Mouse (Mus musculus): Measurements from ENCODE around the gene Zfp422.
"Not testable (repeated sequence)": the region's sequence is repeated elsewhere in the genome, so short reads cannot be mapped to it uniquely, and the experiment has no call there.

Zfp422 gene

DNA sequence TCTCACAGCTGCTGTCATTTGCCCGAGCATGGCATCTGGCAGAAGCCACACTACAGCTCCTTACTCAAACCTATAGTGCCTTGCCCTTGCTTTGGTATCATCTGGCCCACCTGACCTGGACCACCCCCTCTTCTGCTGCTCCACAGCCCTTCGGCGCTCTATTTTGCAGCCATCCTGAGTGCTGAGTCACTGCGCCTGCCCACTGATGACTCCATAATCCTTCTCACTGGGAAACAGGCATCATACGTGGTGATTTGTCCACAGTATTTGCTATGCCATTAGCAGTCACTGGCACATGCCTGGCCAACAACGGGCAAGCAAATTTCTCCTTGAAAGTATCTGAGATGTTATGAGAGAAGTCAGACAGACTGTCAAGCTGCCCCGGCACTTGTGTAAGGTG, 21.0 kb upstream of the Zfp422 start:
- no peak for DNase-seq (ENCODE audit: low spot score in 2 of 2)

DNA sequence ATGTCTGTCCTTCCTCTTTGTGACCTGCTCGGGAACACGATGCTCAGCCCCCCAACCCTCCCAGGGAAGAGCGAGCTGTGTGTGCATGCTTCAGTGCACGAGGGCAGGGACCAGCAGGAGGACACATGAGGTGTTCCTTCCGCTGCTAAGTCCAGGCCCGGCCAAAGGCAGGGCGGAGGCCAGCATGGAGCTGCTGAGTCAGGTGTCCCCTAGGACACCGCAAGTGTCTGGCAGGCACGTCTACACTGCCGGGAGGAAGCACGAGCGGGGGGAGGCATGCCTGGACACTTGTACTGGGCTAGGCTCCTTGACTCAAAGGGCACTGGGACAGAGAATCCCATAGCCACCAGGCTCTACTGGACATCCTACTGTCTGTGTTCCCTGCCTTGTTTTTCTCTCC, 19.0 kb upstream of the Zfp422 start:
- no peak for DNase-seq (ENCODE audit: low spot score in 2 of 2)

DNA sequence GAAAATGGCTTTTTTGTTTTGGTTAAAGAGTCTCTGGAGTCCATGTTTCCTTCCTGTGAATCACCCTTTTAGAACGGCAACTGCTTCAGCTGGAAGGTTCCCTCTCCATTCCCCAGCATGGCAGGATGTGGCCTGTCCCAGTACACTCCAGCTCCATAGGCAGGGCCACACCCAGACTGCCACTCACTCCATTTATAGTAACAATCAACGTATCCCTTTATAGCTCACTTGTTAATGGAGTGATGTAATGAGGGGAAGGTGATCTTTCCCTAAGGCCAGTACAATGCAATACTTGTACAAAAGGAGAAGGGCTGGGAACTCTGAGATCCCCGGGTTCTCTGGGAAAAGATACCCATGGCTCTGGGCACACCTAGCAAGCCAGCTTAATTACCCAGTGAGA, 15.5 kb upstream of the Zfp422 start:
- no peak for DNase-seq (ENCODE audit: low spot score in 2 of 2)

DNA sequence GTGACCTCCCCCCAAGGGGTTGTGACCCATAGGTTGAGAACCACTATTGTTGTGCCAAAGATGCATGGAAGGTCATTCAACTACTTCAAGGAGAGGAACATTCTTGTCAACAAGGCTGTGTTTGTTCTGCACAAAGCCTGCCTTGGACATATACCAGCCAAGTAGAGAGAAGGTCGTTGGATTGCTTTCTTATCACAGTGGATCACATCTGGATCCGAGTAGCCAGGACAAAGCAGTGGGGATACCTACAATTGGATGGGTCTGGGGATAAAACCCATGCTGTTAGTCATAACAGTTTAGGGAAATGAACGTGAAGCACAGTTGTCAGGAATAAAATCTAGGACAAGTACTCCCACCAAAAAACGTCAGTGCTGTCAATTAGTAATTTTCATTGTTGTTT, 15.1 kb upstream of the Zfp422 start:
- DNase-seq (ENCODE audit: low spot score in 2 of 2): no peak

DNA sequence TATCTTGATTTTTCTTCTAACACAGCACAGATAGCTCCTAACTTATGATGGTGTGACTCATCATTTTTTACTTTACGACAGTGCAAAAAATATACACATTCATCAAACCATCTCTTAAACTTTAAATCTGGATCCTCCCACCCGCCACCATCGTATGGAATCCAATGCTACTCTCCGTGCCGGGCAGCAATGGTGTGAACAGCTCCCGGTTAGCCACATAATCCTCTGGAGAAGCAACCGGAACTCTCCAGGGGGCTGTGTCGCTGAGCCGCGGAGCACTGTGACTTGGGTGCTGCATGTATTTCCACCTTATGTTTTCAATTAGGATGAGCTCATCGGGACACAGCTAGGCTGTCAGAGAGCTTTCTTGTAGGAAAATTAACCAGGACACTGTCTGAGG, 14.1 kb upstream of the Zfp422 start:
- DNase-seq (ENCODE audit: low spot score in 2 of 2): no peak

DNA sequence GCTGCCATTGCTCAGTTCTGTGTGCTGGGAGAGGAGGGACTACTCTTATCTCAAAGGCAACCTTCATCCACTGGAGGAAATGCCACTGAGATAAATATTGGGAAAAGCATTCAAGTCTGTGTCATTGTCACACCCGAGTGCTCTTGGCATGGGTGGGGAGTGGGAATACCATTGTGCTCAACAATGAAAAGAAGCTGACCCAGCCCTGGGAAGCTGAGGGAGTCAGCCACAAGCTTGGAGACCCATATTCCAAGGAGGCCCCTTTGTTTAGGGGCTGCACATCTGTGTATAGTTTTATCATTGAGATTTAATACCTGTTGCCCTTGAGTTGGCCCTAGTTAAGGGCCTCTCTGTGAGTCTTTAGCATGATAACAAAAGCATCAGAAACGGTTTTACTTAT, 10.9 kb upstream of the Zfp422 start:
- no peak for DNase-seq (ENCODE audit: low spot score in 2 of 2)

DNA sequence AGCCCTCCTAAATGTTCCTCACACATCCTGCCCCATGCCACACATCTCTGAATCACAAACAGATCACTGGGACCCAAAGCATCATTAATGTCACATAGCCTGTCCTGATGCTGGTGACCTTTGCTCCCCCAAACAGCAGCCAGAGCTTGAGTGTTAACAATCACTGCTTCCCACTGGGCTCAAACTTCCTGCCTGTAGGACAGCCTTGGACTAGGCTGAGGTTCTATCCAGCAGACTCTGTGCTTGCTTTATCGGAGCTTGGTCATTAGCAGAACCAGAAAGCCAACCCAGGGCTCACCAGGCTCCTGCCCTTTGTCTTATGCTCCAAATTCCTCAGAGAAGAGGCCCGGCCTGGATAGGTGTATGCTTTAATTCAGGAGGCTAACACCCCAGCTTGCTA, 10.1 kb upstream of the Zfp422 start:
- DNase-seq (ENCODE audit: low spot score in 2 of 2): no peak

DNA sequence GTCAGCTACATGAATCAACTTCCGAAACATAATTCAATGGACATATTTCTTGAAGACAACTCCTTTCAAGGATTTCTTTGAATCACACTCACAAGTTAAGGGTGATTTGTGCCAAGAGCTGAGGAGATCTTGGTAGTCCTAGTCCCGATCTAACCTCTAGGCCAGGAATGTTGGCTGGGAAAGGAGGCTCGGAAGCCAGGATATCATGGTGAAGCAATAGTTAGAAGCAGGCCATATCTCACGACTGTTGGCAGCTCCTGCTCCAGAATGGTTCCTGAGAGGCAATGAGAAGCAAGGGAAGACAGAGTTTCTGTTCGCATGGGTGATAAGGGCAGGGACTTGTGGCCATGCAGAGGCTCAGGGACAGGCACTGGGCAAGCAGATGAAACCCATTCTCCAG, 8.7 kb upstream of the Zfp422 start:
- no peak for DNase-seq (ENCODE audit: low spot score in 2 of 2)

DNA sequence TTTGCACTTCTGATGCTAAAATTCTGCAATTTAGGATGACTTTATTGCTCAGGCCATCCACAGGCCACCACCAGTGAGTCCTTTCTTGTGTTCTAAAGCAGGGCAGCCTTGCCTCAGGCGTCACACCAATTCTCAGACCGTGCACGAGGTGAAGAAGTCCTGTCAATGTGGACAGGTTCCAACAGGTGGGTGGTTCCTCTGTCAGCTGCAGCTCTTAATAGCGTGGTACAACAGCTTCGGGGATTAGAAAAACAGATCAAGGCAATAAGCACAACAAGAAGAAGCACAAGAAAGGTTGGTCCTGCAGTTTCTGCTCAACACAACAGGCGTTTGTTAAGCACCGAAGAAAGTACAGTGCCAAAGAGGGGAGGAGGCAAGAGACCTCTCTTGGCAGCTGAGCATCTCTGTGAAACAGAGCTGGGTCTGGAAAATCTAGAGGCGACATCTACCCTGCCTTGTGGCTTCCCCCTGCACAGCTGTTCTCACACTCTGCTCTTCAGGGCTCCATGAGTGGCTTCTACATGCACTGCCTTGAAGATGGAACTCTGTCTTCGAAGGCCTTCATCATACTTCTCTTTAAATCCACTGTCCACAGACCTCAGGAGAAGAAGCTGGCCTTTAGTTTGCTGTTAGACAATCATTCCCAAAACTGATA, 7.9 kb upstream of the Zfp422 start:
- no peak for DNase-seq (ENCODE audit: low spot score in 2 of 2)

DNA sequence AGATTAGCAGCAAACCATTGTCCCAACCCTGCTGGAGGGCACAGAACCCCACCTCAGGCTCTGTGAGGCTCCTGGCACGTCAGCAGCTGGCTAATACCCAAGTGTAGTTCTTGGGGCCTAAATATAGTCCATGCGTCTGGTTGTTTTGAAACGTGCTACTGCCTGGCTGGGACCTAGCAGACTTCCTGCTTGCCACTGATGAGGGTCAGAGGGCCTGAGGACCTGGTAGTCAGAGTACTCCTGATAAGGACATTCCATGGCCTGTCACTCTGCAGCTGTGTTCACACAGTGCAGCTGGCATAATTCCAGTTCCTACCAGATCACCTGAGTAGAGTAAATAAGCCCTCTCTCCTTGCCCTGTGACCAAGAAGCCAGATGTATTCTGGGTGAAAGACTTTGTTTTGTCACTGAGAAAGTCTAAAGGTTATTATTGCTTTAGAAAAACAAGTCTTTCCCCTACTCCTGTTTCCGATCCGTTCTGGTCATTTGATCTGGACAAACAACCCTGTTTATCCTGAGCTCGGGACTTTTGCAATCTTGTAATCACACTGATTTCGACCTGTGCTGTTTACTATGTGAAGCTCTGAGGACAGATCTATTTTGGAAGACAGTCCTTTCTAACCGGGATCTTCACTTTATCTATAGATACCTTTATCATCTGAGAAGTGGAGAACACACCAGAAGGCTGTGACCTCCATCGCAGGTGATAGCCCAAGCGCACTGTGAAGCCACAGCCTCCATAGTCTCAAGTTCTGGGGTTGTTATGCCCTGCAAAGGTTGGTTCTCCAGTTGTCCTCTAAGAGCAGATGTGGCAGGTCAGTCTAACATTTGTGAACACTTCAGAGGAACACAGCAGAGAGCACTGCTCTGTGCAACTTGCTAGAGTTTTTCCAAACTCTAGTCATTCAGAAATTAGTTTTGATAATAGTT, 6.7 kb upstream of the Zfp422 start:
- DNase-seq (ENCODE audit: low spot score in 2 of 2): no peak

DNA sequence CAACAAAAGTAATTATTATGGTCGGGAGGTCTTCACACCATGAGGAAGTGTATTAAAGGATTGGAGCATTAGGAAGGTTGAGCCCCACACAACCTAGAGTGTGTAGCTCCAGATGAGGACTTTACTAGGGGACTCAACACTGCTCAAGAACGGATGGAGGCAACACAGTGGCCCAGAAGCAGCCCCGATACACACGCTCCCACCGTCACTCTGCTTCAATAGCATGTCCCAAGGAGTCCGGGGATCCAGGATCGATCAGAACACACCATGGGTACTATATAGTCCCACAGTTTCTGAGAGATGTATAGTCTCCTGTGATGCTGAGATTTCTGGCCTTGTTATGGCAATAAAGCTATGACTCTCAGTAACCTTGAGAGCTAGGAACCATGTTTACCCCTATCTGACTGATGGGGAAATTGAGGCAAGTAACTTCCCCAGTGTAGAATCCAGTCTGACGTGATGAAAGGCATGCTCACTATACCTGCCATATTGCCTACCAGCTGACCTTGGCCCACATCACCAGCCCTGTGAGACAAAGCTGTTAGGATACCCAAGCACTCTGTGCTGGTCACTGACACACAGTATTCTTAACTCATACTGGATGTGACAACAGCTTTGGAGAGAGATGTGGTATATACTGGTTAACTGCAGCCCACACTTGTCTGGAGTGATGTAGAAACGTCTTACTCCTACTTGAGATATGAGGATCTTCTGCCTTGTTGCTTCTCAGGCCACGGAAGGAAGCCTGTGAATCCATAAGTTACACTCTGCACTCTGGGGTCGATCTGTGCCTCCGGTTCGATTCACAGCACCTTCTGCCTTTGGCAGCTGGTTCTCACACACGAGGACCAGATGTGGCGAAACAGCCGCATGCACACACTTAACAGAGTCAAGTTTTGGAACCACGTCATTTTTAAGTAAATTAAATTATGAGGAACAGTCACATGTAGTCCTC, 5.2 kb upstream of the Zfp422 start:
- no peak for DNase-seq (ENCODE audit: low spot score in 2 of 2)

DNA sequence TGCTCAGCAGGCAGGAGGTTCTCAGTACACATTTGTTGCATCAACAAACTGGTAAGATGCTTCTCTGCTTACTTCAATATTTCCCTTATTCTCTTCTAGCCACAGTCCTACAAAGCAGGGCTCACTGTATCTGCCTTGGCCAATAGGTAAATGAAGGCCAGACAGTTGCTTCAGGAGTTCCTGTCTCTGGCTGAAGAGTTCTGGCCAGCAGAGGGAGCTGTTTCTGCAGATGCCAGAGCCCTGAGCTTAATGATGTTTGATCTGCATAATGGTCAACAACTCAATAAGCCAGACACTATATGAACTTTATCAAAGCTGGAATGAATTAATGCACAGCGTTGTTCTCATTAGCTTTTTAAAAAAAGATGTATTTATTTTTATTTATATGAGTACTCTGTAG, 3.3 kb upstream of the Zfp422 start:
- DNase-seq (ENCODE audit: low spot score in 2 of 2): peak; percentile 38 to 80

DNA sequence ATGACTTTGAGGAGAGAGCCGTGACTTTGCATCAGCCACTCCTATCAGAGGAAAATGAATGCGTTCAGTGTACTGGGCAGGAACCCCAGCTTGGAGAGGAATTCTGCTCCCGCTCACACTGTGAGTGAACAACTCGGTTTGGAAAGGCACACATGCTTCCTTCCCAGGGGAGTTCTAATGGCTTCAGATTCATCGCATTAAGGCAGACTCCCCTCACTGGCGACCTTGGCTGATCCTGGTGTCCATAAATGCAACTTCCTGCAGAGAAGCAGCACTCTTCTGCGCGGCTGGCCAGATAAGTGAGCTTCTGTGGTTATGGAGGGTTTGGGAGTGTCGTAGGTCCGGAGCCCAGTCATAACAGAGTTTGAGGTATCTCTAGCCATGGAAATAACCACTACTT, 967 bp upstream of the Zfp422 start:
- DNase-seq (ENCODE audit: low spot score in 2 of 2): no peak

DNA sequence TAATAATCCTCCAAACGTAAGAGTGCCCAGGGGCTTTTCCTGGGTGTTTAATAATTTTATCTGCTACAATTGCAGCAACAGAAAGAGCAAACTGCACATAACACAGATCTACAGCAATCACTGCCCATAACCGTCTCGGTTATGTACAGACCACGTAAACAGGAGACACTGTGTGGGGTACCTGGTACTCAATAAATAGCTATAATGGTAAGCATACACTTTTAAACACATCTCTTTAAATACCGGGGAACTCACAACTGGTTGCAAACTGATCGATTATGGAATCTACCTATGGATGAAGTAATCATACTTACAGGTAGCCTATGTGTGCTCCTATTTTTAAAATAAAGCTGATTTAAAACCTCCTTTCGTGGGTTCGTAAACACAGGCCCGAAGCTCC, 704 bp downstream of the Zfp422 start:
- no peak for DNase-seq (ENCODE audit: low spot score in 2 of 2)

DNA sequence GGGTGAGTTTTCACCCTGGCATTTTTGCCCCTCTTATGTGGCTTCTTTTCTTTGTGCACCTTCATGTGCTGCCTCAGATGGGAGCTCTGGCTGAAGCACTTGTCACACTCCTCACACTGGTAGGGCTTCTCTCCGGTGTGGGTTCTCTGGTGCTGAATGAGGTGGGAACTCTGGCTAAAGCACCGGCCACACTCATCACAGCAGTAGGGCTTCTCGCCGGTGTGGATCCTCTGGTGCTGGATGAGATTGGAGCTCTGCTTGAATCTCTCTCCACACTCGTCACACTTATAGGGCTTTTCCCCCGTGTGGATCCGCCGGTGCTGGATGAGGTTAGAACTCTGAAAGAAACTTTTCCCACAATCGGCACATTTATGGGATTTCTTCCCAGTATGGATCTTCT, 2.4 kb downstream of the Zfp422 start:
- DNase-seq (ENCODE audit: low spot score in 2 of 2): not testable (repeated sequence)

DNA sequence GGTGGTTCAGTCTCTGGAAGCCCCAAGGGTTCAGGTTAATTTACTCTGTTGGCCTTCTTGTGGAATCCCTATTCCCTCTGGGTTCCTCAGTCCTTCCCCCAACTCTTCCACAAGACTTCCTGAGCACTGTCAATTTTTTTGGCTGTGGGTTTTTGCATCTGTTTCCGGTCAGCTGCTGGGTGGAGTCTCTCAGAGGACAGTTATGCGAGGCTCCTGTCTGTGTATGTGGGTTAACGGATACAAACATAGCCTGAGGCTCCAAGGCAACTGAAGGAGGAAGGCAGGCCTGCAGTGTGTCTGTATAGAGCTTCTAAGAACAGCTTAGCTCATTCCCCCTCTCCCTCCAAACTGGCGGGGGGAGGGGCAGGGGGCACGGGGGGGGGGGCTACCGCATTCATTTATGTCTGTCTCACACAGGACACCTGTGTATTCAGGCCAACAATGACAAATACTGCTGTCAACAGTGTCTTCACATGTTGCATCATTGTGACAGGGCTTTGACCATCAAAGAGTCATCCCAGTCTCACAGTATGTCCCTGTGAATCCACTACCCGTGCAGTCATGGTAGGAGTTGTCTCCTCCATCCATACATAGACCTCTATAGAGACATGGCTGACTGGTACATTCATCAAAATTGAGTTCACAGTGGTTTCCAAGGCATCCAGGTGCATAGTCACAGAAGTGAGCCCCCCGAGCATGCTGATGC, 7.3 kb downstream of the Zfp422 start:
- DNase-seq (ENCODE audit: low spot score in 2 of 2): no peak

DNA sequence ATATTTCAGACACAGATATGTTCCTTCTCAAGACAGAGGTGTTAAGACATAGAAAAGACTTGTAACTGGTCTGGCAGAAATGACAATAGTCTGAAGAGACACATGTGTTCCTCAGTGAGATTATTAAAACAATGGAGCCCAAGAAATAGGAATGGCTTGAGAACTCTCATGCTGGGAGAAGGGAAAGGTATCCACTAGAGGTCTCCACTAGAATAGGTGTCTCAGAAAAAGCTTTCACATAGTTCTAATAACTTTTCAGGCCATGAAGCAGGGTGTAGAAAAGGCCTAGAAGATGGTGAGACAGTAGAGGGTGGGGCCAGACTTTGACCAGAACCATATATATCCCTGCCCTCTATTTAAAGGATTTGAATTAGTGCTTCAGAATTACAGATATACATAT, 10.7 kb downstream of the Zfp422 start:
- no peak for DNase-seq (ENCODE audit: low spot score in 2 of 2)

DNA sequence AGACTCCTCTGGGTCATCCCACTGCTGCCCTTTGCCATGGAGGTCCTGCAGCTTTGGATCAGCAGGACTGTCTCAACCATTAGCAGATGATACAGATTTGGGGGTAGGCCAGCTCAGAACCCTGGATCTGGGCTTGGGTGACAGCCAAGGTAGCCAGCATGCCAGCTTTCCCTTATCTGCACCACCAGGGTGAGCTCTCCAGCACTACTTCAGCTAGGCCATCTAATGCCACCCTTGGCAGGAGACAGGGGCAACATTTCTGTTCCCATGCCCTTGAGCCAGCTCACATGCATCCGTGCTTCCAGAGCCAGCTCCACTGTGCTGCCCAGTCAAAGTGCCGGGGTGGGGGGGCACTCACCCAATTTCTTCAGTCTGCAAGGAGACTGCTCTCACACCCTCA, 13.1 kb downstream of the Zfp422 start:
- no peak for DNase-seq (ENCODE audit: low spot score in 2 of 2)

DNA sequence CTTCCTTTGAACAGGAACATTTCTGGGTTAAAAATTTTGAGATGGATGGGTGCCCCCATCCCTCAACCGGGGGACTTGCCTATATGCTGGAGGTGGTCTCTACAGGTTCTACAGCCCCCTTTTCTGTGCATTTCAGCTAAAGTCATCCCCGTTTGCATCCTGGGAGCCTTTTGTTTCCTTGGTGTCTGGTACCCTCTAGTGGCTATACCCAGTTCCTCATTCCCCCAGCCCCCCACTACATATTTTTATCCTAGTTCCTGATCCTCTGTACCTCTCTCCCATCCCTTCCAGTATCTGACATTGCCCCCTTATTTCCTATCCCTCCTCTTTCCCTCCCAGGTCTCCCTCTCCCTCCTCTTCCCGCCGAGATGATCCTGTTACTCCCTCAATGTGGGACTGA, 21.6 kb downstream of the Zfp422 start:
- DNase-seq (ENCODE audit: low spot score in 2 of 2): no peak

DNA sequence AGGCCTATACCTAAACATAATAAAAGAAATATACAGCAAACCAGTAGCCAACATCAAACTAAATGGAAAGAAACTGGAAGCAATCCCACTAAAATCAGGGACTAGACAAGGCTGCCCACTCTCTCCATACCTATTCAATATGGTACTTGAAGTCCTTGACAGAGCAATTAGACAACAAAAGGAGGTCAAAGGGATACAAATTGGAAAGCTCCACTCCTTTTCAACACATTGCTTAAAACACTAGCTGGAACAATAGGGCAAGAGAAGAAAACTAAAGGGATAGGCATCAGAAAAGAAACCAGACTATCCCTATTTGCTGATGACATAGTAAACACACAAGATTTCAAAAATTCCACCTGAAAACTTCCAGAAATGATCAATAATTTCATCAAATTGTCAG, 27.8 kb downstream of the Zfp422 start:
- not testable (repeated sequence) for DNase-seq (ENCODE audit: low spot score in 2 of 2)

DNA sequence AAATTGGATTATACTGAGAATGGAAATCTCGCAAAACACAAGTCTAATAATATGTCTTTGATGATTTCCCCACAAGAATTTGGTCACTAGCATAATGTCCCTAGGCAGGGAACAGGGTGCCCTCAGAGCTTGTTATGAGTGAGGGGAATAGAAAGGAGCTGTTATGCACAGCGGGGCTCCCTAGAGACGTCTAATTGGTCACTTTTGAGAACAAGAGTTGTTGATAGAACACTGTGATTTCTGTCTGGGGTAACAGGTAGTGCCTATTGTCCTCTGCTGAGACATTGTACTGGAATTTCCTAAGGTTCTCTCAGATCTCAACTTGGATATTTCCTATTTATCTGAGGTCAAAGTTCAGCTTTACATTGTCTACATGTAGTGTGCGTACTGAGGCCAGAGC, 44.7 kb downstream of the Zfp422 start, which contains the start of gene Olfr215:
TSS of gene Olfr215 (minus strand) at position 101 of the 400 bp plus-strand sequence.
- DNase-seq (ENCODE audit: low spot score in 2 of 2): no peak

All from thymus, postnatal 10 days (tissue).